3 mouse cellular contexts compared by ENCODE assay signal in the genomic region with DNA sequence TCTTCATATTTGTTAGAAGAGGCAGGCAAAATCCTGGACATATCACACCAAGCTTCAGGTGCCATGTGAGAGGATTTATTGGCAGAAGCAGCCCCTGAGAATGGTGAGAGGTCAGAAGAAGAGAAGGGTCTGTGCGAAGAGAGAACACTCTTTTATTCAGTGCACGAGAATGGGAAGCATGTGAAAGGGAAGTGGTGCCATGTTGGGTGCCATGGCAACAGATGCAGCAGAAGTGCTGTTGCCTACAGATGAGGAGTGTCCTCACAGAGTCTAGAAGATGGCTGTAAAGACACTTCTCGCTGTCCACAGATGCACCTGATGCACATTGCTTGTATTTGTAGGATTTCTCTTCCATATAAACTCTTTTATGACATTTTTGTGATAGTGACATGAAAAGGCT. TPM values are rescaled to one million over a fixed set of nuclear protein-coding genes. Genes with fewer than 3 reads are reported as not detected.
"Had no signal": no experiment of that assay in that cellular context is flagged by ENCODE, and none has a peak within 500 bp of the region (broad histone marks: within the 10 kb centered on the region; RNA-seq: fewer than 3 reads in every experiment).

No protein-coding gene starts in this region.

RNA-seq across cellular contexts. Expression of a gene that starts 6.9 kb away (rescaled TPM):
- polyA plus RNA-seq: small intestine, adult 2 months; spleen, adult 2 months; thymus, adult 2 months had no signal
